In the genomic region with DNA sequence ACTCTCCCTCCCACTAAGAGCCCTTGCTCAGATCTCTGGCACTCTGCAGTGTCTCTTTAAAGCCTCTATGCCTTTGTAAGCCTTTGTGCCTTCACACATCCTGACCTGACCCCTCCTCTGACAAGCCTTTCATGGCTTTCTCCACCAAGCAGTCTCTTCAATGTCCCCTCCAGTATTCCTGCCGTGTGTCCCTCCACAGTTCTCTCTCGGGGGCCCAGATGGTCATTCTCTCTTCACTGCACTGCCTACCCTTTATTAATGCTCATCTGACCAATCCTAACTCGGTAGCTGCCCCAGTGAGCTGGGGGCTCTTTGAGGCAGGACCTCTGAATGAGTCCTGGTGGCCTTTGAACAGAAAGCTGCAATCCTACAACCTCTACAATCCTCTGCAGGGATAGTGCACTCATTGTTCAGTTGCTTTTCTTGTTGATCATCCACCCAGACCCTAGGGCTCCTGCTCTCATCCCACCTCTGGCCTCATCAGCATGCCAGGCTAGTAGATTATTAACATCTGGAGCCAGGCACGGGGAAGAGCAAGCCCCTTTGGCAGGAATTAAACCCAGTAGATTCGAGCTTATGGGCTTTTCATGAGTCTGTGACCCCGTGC, we compare ENCODE assay signal across 13 mouse cellular contexts.
A peak's percentile ranks its signal among the peaks of the same experiment; 100 is the strongest.
DNase-seq lines count a peak whose midpoint lies in the region; ATAC-seq and TF ChIP-seq lines count a peak whose summit lies in the region.
"Had no signal": no experiment of that assay in that cellular context is flagged by ENCODE, and none has a peak within 500 bp of the region (broad histone marks: within the 10 kb centered on the region; RNA-seq: fewer than 3 reads in every experiment).

No protein-coding gene starts in this region.

- no peak for ATAC-seq in heart, embryonic 12.5 days (ENCODE audit: insufficient number of reproducible peaks, low FRiP score)
- peak; percentile 63 for ATAC-seq in kidney, postnatal 0 days (replicated peaks; ENCODE audit: low FRiP score, low read depth)

- H3K4me3 ChIP-seq in heart, embryonic 12.5 days = no peak overlapping the region
- H3K4me3 ChIP-seq in heart, adult 2 months = no peak overlapping the region
- H3K4me3 ChIP-seq in kidney, postnatal 0 days (replicated peaks; ENCODE audit: low read depth, low read length) = no peak overlapping the region
- H3K4me3 ChIP-seq in olfactory bulb, adult 2 months (ENCODE audit: insufficient read depth, low read depth, low read length) = no peak overlapping the region
- H3K4me3 ChIP-seq: limb, embryonic 15.5 days had no signal

- intact Hi-C loops in heart, adult 2 months (cut with DNase I) = no loop called here

- H3K79me2 ChIP-seq in heart, adult 2 months (replicated peaks; ENCODE audit: control insufficient read depth, insufficient read depth, low read length) = no peaks in the 10 kb centered on the region

- H3K4me2 ChIP-seq in heart, embryonic 12.5 days = no peak overlapping the region
- H3K4me2 ChIP-seq in kidney, postnatal 0 days (ENCODE audit: low read length) = no peak overlapping the region
- H3K4me2 ChIP-seq: limb, embryonic 15.5 days had no signal

- no peaks in the 10 kb centered on the region for H3K36me3 ChIP-seq in heart, embryonic 12.5 days
- no peaks in the 10 kb centered on the region for H3K36me3 ChIP-seq in heart, adult 2 months (ENCODE audit: control insufficient read depth, insufficient read depth, low read length)
- 0 out of 2 replicates have a peak, but pooled peaks cover 3% of the 10 kb centered on the region for H3K36me3 ChIP-seq in kidney, postnatal 0 days (ENCODE audit: insufficient read depth, low read length)
- H3K36me3 ChIP-seq: limb, embryonic 15.5 days had no signal

- no peak for DNase-seq in heart, adult 2 months
- DNase-seq in retina, postnatal 1 day = peak; percentile 48
- DNase-seq in retina, embryonic 14.5 days (ENCODE audit: low spot score) = no peak
- no peak for DNase-seq in kidney, postnatal 0 days (ENCODE audit: low spot score)
- no peak for DNase-seq in left cerebral cortex, adult 18-20 months (ENCODE audit: low spot score in 2 of 2)
- DNase-seq in gastrocnemius, adult 18-20 months (ENCODE audit: low spot score) = no peak
- DNase-seq: adrenal gland, adult 8-10 months; cerebellum, adult 11-12 months; gastrocnemius, postnatal 36 days; lung, postnatal 36 days had no signal

- no peaks in the 10 kb centered on the region for H3K9me3 ChIP-seq in heart, embryonic 12.5 days (replicated peaks)
- H3K9me3 ChIP-seq in kidney, postnatal 0 days (replicated peaks; ENCODE audit: low read length) = no peaks in the 10 kb centered on the region
- H3K9me3 ChIP-seq: limb, embryonic 15.5 days had no signal

- TF ChIP-seq POLR2A in heart, adult 2 months (IDR thresholded peaks at IDR 0.05; ENCODE audit: insufficient read depth, low read depth, low read length) = no peak
- TF ChIP-seq POLR2A in olfactory bulb, adult 2 months (IDR thresholded peaks at IDR 0.05; ENCODE audit: insufficient read depth, low read depth, low read length) = no peak

- WGBS in heart, embryonic 12.5 days = 50% methylated on average over 6 of the region's 6 CpGs
- 56% methylated on average over 6 of the region's 6 CpGs for WGBS in heart, adult 2 months
- 26% methylated on average over 6 of the region's 6 CpGs for WGBS in kidney, postnatal 0 days
- WGBS in olfactory bulb, adult 2 months = 44% methylated on average over 6 of the region's 6 CpGs

- H3K9ac ChIP-seq in heart, embryonic 12.5 days = no peak overlapping the region; the same call in 1 of the 2 replicates
- no peak overlapping the region for H3K9ac ChIP-seq in heart, adult 2 months (ENCODE audit: low read depth, low read length)
- H3K9ac ChIP-seq in kidney, postnatal 0 days (ENCODE audit: low read depth, low read length) = 0 out of 2 replicates have a peak overlapping the region, but pooled peaks have one; percentile 31
- H3K9ac ChIP-seq: limb, embryonic 15.5 days had no signal

- H3K27ac ChIP-seq in heart, embryonic 12.5 days (ENCODE audit: poor library complexity, severe bottlenecking) = peak overlapping the region; percentile 93
- no peak overlapping the region for H3K27ac ChIP-seq in heart, adult 2 months
- H3K27ac ChIP-seq in kidney, postnatal 0 days = peak overlapping the region; percentile 78
- H3K27ac ChIP-seq in olfactory bulb, adult 2 months (ENCODE audit: insufficient read depth, low read depth, low read length) = peak overlapping the region; percentile 70
- H3K27ac ChIP-seq: limb, embryonic 15.5 days had no signal

- no peak for TF ChIP-seq EP300 in heart, adult 2 months (IDR thresholded peaks at IDR 0.05; ENCODE audit: insufficient read depth, low read depth, low read length)

- H3K27me3 ChIP-seq in heart, embryonic 12.5 days (replicated peaks) = no peaks in the 10 kb centered on the region
- no peaks in the 10 kb centered on the region for H3K27me3 ChIP-seq in heart, adult 2 months (ENCODE audit: control insufficient read depth, insufficient read depth, low read length)
- no peaks in the 10 kb centered on the region for H3K27me3 ChIP-seq in kidney, postnatal 0 days (ENCODE audit: insufficient read depth, low read length)
- H3K27me3 ChIP-seq: limb, embryonic 15.5 days had no signal

- no peak for TF ChIP-seq CTCF in heart, adult 2 months (IDR thresholded peaks at IDR 0.05)
- no peak for TF ChIP-seq CTCF in kidney, postnatal 0 days (IDR thresholded peaks at IDR 0.05; ENCODE audit: low read depth)
- TF ChIP-seq CTCF in olfactory bulb, adult 2 months (IDR thresholded peaks at IDR 0.05; ENCODE audit: insufficient read depth, low read depth, low read length) = no peak

- peaks cover 77% of the 10 kb centered on the region for H3K4me1 ChIP-seq in heart, embryonic 12.5 days (replicated peaks)
- peaks cover 1% of the 10 kb centered on the region for H3K4me1 ChIP-seq in heart, adult 2 months (ENCODE audit: control insufficient read depth, insufficient read depth, low read length)
- peaks cover 32% of the 10 kb centered on the region for H3K4me1 ChIP-seq in kidney, postnatal 0 days (replicated peaks; ENCODE audit: insufficient read depth, low read length)
- peaks cover 53% of the 10 kb centered on the region for H3K4me1 ChIP-seq in olfactory bulb, adult 2 months (ENCODE audit: control insufficient read depth, insufficient read depth, low read length)
